ENCODE assay signal across 29 mouse cellular contexts in genomic region chr16:78341356-78341755, GRCm38 (mm10). TPM values are rescaled to one million over a fixed set of nuclear protein-coding genes. Genes with fewer than 3 reads are reported as not detected.
DNase-seq lines count a peak whose midpoint lies in the region; ATAC-seq lines count a peak whose summit lies in the region.
"Had no signal": no experiment of that assay in that cellular context is flagged by ENCODE, and none has a peak within 500 bp of the region (broad histone marks: within the 10 kb centered on the region; RNA-seq: fewer than 3 reads in every experiment).

No protein-coding gene starts in this region.

- no peak overlapping the region for H3K9ac ChIP-seq in embryonic facial prominence, embryonic 14.5 days (ENCODE audit: low read depth, low read length)
- no peak overlapping the region for H3K9ac ChIP-seq in neural tube, embryonic 12.5 days
- H3K9ac ChIP-seq in forebrain, embryonic 15.5 days (replicated peaks) = no peak overlapping the region
- H3K9ac ChIP-seq: embryonic facial prominence, embryonic 15.5 days; heart, embryonic 13.5 days; liver, embryonic 15.5 days; lung, embryonic 14.5 days had no signal

- peaks cover under 1% of the 10 kb centered on the region; the same call in 1 of the 2 replicates for H3K36me3 ChIP-seq in embryonic facial prominence, embryonic 14.5 days (ENCODE audit: control insufficient read depth, insufficient read depth, low read length)
- peaks cover 29% of the 10 kb centered on the region for H3K36me3 ChIP-seq in embryonic facial prominence, embryonic 10.5 days (replicated peaks)
- peaks cover 5% of the 10 kb centered on the region; the same call in 1 of the 2 replicates for H3K36me3 ChIP-seq in neural tube, embryonic 12.5 days
- peaks cover 12% of the 10 kb centered on the region for H3K36me3 ChIP-seq in forebrain, embryonic 15.5 days
- H3K36me3 ChIP-seq: embryonic facial prominence, embryonic 15.5 days; liver, embryonic 15.5 days had no signal

- H3K4me1 ChIP-seq in embryonic facial prominence, embryonic 14.5 days (ENCODE audit: control insufficient read depth, insufficient read depth, low read length) = peaks cover 12% of the 10 kb centered on the region; the same call in 1 of the 2 replicates
- peaks cover 7% of the 10 kb centered on the region; the same call in 1 of the 2 replicates for H3K4me1 ChIP-seq in embryonic facial prominence, embryonic 10.5 days
- peaks cover 10% of the 10 kb centered on the region; the same call in 1 of the 2 replicates for H3K4me1 ChIP-seq in neural tube, embryonic 12.5 days
- no peaks in the 10 kb centered on the region for H3K4me1 ChIP-seq in forebrain, embryonic 15.5 days
- H3K4me1 ChIP-seq: liver, embryonic 15.5 days had no signal

- H3K27ac ChIP-seq in embryonic facial prominence, embryonic 14.5 days (replicated peaks; ENCODE audit: low read depth, low read length) = no peak overlapping the region
- H3K27ac ChIP-seq in embryonic facial prominence, embryonic 10.5 days (replicated peaks) = no peak overlapping the region
- no peak overlapping the region for H3K27ac ChIP-seq in neural tube, embryonic 12.5 days
- no peak overlapping the region for H3K27ac ChIP-seq in forebrain, embryonic 15.5 days (replicated peaks)
- H3K27ac ChIP-seq: embryonic facial prominence, embryonic 15.5 days; heart, adult 2 months; heart, embryonic 13.5 days; hindbrain, embryonic 10.5 days; kidney, postnatal 0 days; liver, embryonic 15.5 days had no signal

- no peaks in the 10 kb centered on the region for H3K9me3 ChIP-seq in embryonic facial prominence, embryonic 14.5 days (ENCODE audit: control insufficient read depth, low read length)
- no peaks in the 10 kb centered on the region for H3K9me3 ChIP-seq in embryonic facial prominence, embryonic 10.5 days
- no peaks in the 10 kb centered on the region for H3K9me3 ChIP-seq in neural tube, embryonic 12.5 days
- no peaks in the 10 kb centered on the region for H3K9me3 ChIP-seq in forebrain, embryonic 15.5 days
- H3K9me3 ChIP-seq: embryonic facial prominence, embryonic 15.5 days; G1E; heart, embryonic 13.5 days; hindbrain, embryonic 10.5 days; liver, embryonic 15.5 days had no signal

- no peak overlapping the region for H3K4me2 ChIP-seq in embryonic facial prominence, embryonic 14.5 days (ENCODE audit: low read depth, low read length)
- H3K4me2 ChIP-seq in neural tube, embryonic 12.5 days (replicated peaks) = no peak overlapping the region
- no peak overlapping the region for H3K4me2 ChIP-seq in forebrain, embryonic 15.5 days (replicated peaks)
- H3K4me2 ChIP-seq: embryonic facial prominence, embryonic 15.5 days; heart, embryonic 13.5 days; liver, embryonic 15.5 days; lung, embryonic 14.5 days; midbrain, embryonic 11.5 days had no signal

- 81% methylated on average over 4 of the region's 4 CpGs for WGBS in embryonic facial prominence, embryonic 14.5 days
- WGBS in embryonic facial prominence, embryonic 10.5 days = 85% methylated on average over 4 of the region's 4 CpGs
- WGBS in neural tube, embryonic 12.5 days = 61% methylated on average over 4 of the region's 4 CpGs
- 42% methylated on average over 4 of the region's 4 CpGs for WGBS in forebrain, embryonic 15.5 days

- no peaks in the 10 kb centered on the region for H3K27me3 ChIP-seq in embryonic facial prominence, embryonic 14.5 days (replicated peaks; ENCODE audit: control insufficient read depth, insufficient read depth, low read length)
- no peaks in the 10 kb centered on the region for H3K27me3 ChIP-seq in embryonic facial prominence, embryonic 10.5 days (replicated peaks; ENCODE audit: low read depth, poor library complexity, severe bottlenecking)
- no peaks in the 10 kb centered on the region for H3K27me3 ChIP-seq in neural tube, embryonic 12.5 days (replicated peaks)
- H3K27me3 ChIP-seq in forebrain, embryonic 15.5 days = no peaks in the 10 kb centered on the region
- H3K27me3 ChIP-seq: embryonic facial prominence, embryonic 15.5 days; heart, embryonic 13.5 days; liver, embryonic 15.5 days had no signal

- ATAC-seq in embryonic facial prominence, embryonic 14.5 days (ENCODE audit: low read depth) = peak; percentile 12; the same call in 1 of the 2 replicates
- 0 out of 2 replicates have a peak, but pooled peaks have one; percentile 45 for ATAC-seq in neural tube, embryonic 12.5 days (ENCODE audit: low FRiP score, low read depth)
- ATAC-seq in forebrain, embryonic 15.5 days (replicated peaks) = peak; percentile 46; the same call in 1 of the 2 replicates
- ATAC-seq in inflammation-experienced regulatory T-cells, adult 6 months = no peak
- ATAC-seq: hindbrain, embryonic 16.5 days; intestine, embryonic 16.5 days had no signal

- DNase-seq in embryonic facial prominence, embryonic 14.5 days (ENCODE audit: low spot score) = no peak
- DNase-seq in embryonic facial prominence, embryonic 10.5 days (ENCODE audit: low spot score) = no peak
- no peak for DNase-seq in neural tube, embryonic 10.5 days (ENCODE audit: extremely low spot score, low spot score)
- no peak for DNase-seq in spleen, adult 12 weeks (ENCODE audit: low spot score)
- DNase-seq in thymus, postnatal 0 days (ENCODE audit: low spot score) = no peak
- DNase-seq: adrenal gland, postnatal 25 days; cerebellum, adult 18-20 months; cerebellum, postnatal 10 days; gastrocnemius, postnatal 25 days; heart, adult 2 months; heart, postnatal 10 days; kidney, adult 8-10 months; liver; lung, embryonic 14.5 days; lung, postnatal 14 days; right cerebral cortex, postnatal 4 days; thymus, adult 2 months had no signal

- H3K4me3 ChIP-seq in embryonic facial prominence, embryonic 14.5 days (ENCODE audit: low read depth, low read length) = no peak overlapping the region
- H3K4me3 ChIP-seq in embryonic facial prominence, embryonic 10.5 days = no peak overlapping the region
- H3K4me3 ChIP-seq in neural tube, embryonic 12.5 days = no peak overlapping the region
- no peak overlapping the region for H3K4me3 ChIP-seq in forebrain, embryonic 15.5 days
- H3K4me3 ChIP-seq: embryonic facial prominence, embryonic 15.5 days; heart, adult 2 months; heart, embryonic 13.5 days; hindbrain, embryonic 10.5 days; liver, embryonic 15.5 days had no signal

RNA-seq across cellular contexts. Expression of gene Btg3, which starts 35.6 kb away (rescaled TPM):
- 54.7 and 70.6 TPM in 2 replicates for polyA plus RNA-seq in embryonic facial prominence, embryonic 14.5 days (2014; fragmentation: Nextera tagmentation; extraction: Ambion mirVana)
- 31.0 and 36.6 TPM in 2 replicates for polyA plus RNA-seq in embryonic facial prominence, embryonic 10.5 days (2016; fragmentation: Nextera tagmentation; extraction: Ambion mirVana)
- polyA plus RNA-seq in neural tube, embryonic 12.5 days (2016; fragmentation: Nextera tagmentation; extraction: Ambion mirVana) = 35.8 and 37.6 TPM in 2 replicates
- polyA plus RNA-seq in forebrain, embryonic 15.5 days (2015; fragmentation: Nextera tagmentation; extraction: Ambion mirVana) = 25.5 and 27.6 TPM in 2 replicates
- polyA plus RNA-seq in inflammation-experienced regulatory T-cells, adult 6 months (2017; shearing (Covaris generic)) = 10 to 100 TPM in 1 of 3 experiments, 1 to 10 TPM in 2; 6.6 to 12.3 (median 8.0) TPM
- polyA plus RNA-seq in thymus, postnatal 0 days (2015; fragmentation: Nextera tagmentation; extraction: Ambion mirVana) = 42.9 and 45.1 TPM in 2 replicates

RNA-seq across cellular contexts. Expression of gene Cxadr, which starts 40.1 kb away (rescaled TPM):
- polyA plus RNA-seq in embryonic facial prominence, embryonic 14.5 days (2014; fragmentation: Nextera tagmentation; extraction: Ambion mirVana) = 14.4 and 15.5 TPM in 2 replicates
- polyA plus RNA-seq in embryonic facial prominence, embryonic 10.5 days (2016; fragmentation: Nextera tagmentation; extraction: Ambion mirVana) = 30.4 and 33.7 TPM in 2 replicates
- 85.4 and 89.0 TPM in 2 replicates for polyA plus RNA-seq in neural tube, embryonic 12.5 days (2016; fragmentation: Nextera tagmentation; extraction: Ambion mirVana)
- 139 and 147 TPM in 2 replicates for polyA plus RNA-seq in forebrain, embryonic 15.5 days (2015; fragmentation: Nextera tagmentation; extraction: Ambion mirVana)
- polyA plus RNA-seq in inflammation-experienced regulatory T-cells, adult 6 months (2017; shearing (Covaris generic)) = 1 to 10 TPM in 2 of 3 experiments, under 1 TPM in 1; 0.65 to 1.5 (median 1.1) TPM
- 3.6 and 4.0 TPM in 2 replicates for polyA plus RNA-seq in thymus, postnatal 0 days (2015; fragmentation: Nextera tagmentation; extraction: Ambion mirVana)
- polyA plus RNA-seq: G1E had no signal
